Mouse (Mus musculus): ENCODE data around the gene Col23a1. TPM values are rescaled to one million over a fixed set of nuclear protein-coding genes. Genes with fewer than 3 reads are reported as not detected.

Gene Col23a1
- polyA plus RNA-seq, 1 experiment from 2014 or later: 21.6 TPM

DNA sequence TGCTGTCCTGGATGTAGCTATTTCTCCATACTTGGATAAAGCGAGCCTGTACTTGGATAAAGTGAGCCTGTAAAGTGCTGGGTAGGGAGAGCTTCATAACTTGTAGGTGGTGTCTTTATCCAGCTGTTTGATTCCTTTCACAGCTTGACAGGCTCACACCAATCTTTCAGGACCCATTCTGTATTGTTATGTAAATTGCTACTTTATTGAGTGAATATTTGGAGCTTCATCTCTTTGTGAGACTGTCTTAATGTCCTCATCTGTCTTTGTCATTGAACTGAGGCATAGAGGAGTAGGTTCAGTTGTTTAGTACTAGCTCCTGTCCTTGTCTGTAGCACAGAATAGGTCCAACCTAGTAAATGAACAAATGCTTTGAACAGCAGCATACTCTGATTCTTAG, 15.3 kb upstream of the Col23a1 start:
- H3K36me3 ChIP-seq (ENCODE audit: control insufficient read depth, insufficient read depth, low read length): peaks cover 61% of the 10 kb centered on the region
- H3K27ac ChIP-seq (ENCODE audit: low read length): no peak overlapping the region
- H3K9me3 ChIP-seq (ENCODE audit: control insufficient read depth, low read depth, low read length): no peaks in the 10 kb centered on the region
- 87% methylated on average over 1 of the region's 1 CpGs for WGBS
- H3K4me2 ChIP-seq (replicated peaks; ENCODE audit: low read depth, low read length): no peak overlapping the region
- H3K27me3 ChIP-seq (ENCODE audit: control insufficient read depth, insufficient read depth, low read length): no peaks in the 10 kb centered on the region
- no peak overlapping the region for H3K9ac ChIP-seq (replicated peaks; ENCODE audit: low read depth, low read length)
- no peak for ATAC-seq (ENCODE audit: insufficient number of reproducible peaks, insufficient read depth, low FRiP score, low read depth)
- H3K4me1 ChIP-seq (ENCODE audit: control insufficient read depth, insufficient read depth, low read length): no peaks in the 10 kb centered on the region
- no peak overlapping the region for H3K4me3 ChIP-seq (ENCODE audit: low read depth, low read length)

DNA sequence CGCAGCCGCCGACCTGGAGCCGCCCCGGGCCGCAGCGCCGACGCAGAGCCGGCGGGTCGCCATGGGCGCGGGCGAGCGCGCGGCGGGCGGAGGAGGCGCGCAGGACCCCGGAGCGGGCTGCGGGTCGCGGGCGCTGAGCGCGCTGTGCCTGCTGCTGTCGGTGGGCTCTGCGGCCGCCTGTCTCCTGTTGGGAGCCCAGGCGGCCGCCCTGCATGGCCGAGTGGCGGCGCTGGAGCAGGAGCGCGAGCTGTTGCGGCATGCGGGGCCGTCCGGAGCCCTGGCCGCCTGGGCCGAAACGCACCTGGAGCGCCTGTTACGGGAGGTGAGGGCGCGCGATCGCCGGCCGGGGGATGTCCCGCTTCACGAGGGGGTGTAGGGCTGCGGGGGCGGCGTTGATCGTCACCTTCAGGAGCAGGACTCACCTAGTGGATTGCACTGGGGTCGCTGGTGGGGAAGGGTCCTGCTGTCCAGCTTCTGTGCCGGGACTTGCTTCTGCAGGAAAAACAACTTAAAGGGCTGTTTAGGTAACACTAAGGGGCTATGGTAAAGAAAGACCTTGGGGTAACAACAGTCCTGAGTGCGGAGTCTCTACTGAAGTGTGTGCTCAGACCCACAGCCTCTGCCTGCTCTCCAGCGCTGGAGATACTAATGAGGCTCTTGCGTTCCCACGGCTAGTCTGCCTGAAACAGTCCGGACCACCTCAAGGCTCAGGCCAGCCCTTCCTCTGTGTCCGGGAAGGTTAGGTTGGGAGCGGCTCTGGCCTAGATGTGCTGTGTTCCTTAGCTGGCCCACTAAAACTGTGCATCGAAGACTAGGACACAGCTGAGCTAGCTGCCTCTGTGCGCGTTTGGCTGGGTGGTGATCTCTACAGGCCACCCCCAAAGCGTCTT, 591 bp downstream of the Col23a1 start:
- peaks cover 9% of the 10 kb centered on the region; the same call in 1 of the 2 replicates for H3K4me1 ChIP-seq (ENCODE audit: control insufficient read depth, insufficient read depth, low read length)
- H3K27me3 ChIP-seq (ENCODE audit: control insufficient read depth, insufficient read depth, low read length): no peaks in the 10 kb centered on the region
- ATAC-seq (ENCODE audit: insufficient number of reproducible peaks, insufficient read depth, low FRiP score, low read depth): peak; percentile 59
- peak overlapping the region; percentile 72 for H3K4me2 ChIP-seq (replicated peaks; ENCODE audit: low read depth, low read length)
- H3K4me3 ChIP-seq (ENCODE audit: low read depth, low read length): peak overlapping the region; percentile 61
- peak overlapping the region; percentile 75 for H3K27ac ChIP-seq (ENCODE audit: low read length)
- H3K9ac ChIP-seq (replicated peaks; ENCODE audit: low read depth, low read length): peak overlapping the region; percentile 68
- no peaks in the 10 kb centered on the region for H3K9me3 ChIP-seq (ENCODE audit: control insufficient read depth, low read depth, low read length)
- no peaks in the 10 kb centered on the region for H3K36me3 ChIP-seq (ENCODE audit: control insufficient read depth, insufficient read depth, low read length)
- 1% methylated on average over 70 of the region's 74 CpGs for WGBS

DNA sequence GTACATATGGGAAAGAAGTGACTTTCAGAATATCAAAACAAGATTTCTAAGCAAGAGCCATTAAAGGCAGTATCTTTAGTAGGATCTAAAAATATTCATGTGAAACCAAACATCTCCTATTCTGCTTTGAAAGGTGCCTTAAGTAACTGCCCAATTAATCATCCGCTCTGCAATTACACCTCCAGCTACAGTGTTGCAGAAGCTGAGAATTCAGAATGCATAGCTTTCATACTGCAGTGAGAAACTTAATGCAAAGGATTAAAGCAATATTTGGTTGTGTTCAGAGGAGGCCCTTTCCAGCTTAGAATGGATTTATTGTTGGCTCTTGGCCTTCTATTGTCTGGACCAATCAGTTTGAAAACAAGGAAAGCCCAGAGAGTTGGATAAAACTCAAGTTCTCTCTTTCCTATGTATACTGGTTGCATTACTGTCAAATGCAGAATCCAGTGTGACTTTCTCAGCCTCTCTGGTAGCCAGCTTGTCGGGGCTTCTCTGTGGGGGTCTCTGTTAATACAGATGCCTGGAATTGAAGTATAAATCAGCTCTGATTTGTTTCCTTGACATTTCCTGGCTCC, 4.3 kb downstream of the Col23a1 start:
- Histone ChIP-seq H3K36me3 (ENCODE audit: control insufficient read depth, insufficient read depth, low read length) (no peaks in the 10 kb centered on the region), H3K4me1 (ENCODE audit: control insufficient read depth, insufficient read depth, low read length) (peaks cover 8% of the 10 kb centered on the region; the same call in 1 of the 2 replicates), H3K27me3 (ENCODE audit: control insufficient read depth, insufficient read depth, low read length) (no peaks in the 10 kb centered on the region), H3K9ac (replicated peaks; ENCODE audit: low read depth, low read length) (no peak overlapping the region), H3K4me2 (replicated peaks; ENCODE audit: low read depth, low read length) (no peak overlapping the region), H3K27ac (ENCODE audit: low read length) (no peak overlapping the region), H3K9me3 (ENCODE audit: control insufficient read depth, low read depth, low read length) (0 out of 2 replicates have a peak, but pooled peaks cover 2% of the 10 kb centered on the region), H3K4me3 (ENCODE audit: low read depth, low read length) (no peak overlapping the region)
- WGBS: 58% methylated on average over 2 of the region's 2 CpGs
- no peak for ATAC-seq (ENCODE audit: insufficient number of reproducible peaks, insufficient read depth, low FRiP score, low read depth)

- no peak for ATAC-seq (ENCODE audit: insufficient number of reproducible peaks, insufficient read depth, low FRiP score, low read depth)
- 88% methylated on average over 3 of the region's 3 CpGs for WGBS
- Histone ChIP-seq H3K27ac (ENCODE audit: low read length) (no peak overlapping the region), H3K4me3 (ENCODE audit: low read depth, low read length) (no peak overlapping the region), H3K4me1 (ENCODE audit: control insufficient read depth, insufficient read depth, low read length) (peaks cover 5% of the 10 kb centered on the region; the same call in 1 of the 2 replicates), H3K4me2 (replicated peaks; ENCODE audit: low read depth, low read length) (no peak overlapping the region), H3K27me3 (ENCODE audit: control insufficient read depth, insufficient read depth, low read length) (no peaks in the 10 kb centered on the region), H3K9me3 (ENCODE audit: control insufficient read depth, low read depth, low read length) (0 out of 2 replicates have a peak, but pooled peaks cover 2% of the 10 kb centered on the region), H3K36me3 (ENCODE audit: control insufficient read depth, insufficient read depth, low read length) (no peaks in the 10 kb centered on the region), H3K9ac (replicated peaks; ENCODE audit: low read depth, low read length) (no peak overlapping the region)
Observed at GRCm38 (mm10) chr11:51295742-51296141, 6.0 kb downstream of the Col23a1 start.

DNA sequence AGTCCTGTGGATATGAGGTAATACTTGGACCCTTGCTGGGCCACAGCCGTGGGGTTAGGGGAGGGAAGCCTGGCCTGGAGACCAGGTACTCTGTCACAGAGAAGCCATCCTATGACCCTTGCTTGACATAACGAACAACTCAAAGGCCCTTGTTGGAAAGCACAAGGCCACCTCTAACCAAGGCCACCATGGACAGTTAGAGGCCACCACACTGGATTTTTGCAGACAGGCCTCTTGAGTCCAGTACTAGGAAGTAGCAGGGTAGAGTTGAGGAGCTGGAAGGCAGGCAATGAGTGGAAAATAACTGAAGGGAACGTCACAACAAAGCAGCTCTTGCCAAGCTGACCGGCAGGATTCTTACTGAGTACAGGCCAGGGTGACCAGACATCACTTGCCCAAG, 9.0 kb downstream of the Col23a1 start:
- H3K4me2 ChIP-seq (replicated peaks; ENCODE audit: low read depth, low read length): no peak overlapping the region
- no peak overlapping the region for H3K27ac ChIP-seq (ENCODE audit: low read length)
- H3K9me3 ChIP-seq (ENCODE audit: control insufficient read depth, low read depth, low read length): 0 out of 2 replicates have a peak, but pooled peaks cover 2% of the 10 kb centered on the region
- H3K9ac ChIP-seq (replicated peaks; ENCODE audit: low read depth, low read length): no peak overlapping the region
- no peak overlapping the region for H3K4me3 ChIP-seq (ENCODE audit: low read depth, low read length)
- H3K36me3 ChIP-seq (ENCODE audit: control insufficient read depth, insufficient read depth, low read length): no peaks in the 10 kb centered on the region
- ATAC-seq (ENCODE audit: insufficient number of reproducible peaks, insufficient read depth, low FRiP score, low read depth): no peak
- WGBS: 89% methylated on average over 4 of the region's 4 CpGs
- H3K4me1 ChIP-seq (ENCODE audit: control insufficient read depth, insufficient read depth, low read length): peaks cover 5% of the 10 kb centered on the region; the same call in 1 of the 2 replicates
- no peaks in the 10 kb centered on the region for H3K27me3 ChIP-seq (ENCODE audit: control insufficient read depth, insufficient read depth, low read length)

DNA sequence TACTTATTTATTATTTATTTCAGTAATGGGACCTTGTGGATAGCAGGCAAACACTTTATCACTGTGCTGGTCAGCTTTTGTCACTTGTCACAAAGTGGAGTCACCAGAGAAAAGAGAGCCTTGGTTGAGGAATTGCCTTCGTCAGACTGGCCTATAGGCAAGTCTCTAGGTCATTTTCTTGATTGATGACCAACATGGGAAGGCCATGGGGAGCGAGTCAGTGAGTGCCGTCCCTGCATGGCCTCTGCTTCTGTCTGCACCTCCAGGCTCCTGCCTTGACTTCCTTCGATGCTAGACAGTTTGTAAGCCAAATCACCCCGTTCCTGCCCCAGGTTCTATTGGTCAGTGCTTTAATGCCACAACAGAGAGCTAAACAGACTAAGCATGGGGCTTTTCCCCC, 12.7 kb downstream of the Col23a1 start:
- WGBS: 73% methylated on average over 5 of the region's 5 CpGs
- Histone ChIP-seq H3K9me3 (ENCODE audit: control insufficient read depth, low read depth, low read length) (no peaks in the 10 kb centered on the region), H3K27me3 (ENCODE audit: control insufficient read depth, insufficient read depth, low read length) (no peaks in the 10 kb centered on the region), H3K27ac (ENCODE audit: low read length) (no peak overlapping the region), H3K4me1 (ENCODE audit: control insufficient read depth, insufficient read depth, low read length) (no peaks in the 10 kb centered on the region), H3K36me3 (ENCODE audit: control insufficient read depth, insufficient read depth, low read length) (no peaks in the 10 kb centered on the region), H3K4me3 (ENCODE audit: low read depth, low read length) (no peak overlapping the region), H3K9ac (replicated peaks; ENCODE audit: low read depth, low read length) (no peak overlapping the region), H3K4me2 (replicated peaks; ENCODE audit: low read depth, low read length) (no peak overlapping the region)
- ATAC-seq (ENCODE audit: insufficient number of reproducible peaks, insufficient read depth, low FRiP score, low read depth): no peak

- Histone ChIP-seq H3K36me3 (ENCODE audit: control insufficient read depth, insufficient read depth, low read length) (no peaks in the 10 kb centered on the region), H3K27me3 (ENCODE audit: control insufficient read depth, insufficient read depth, low read length) (no peaks in the 10 kb centered on the region), H3K9me3 (ENCODE audit: control insufficient read depth, low read depth, low read length) (no peaks in the 10 kb centered on the region), H3K27ac (ENCODE audit: low read length) (no peak overlapping the region), H3K4me1 (ENCODE audit: control insufficient read depth, insufficient read depth, low read length) (no peaks in the 10 kb centered on the region), H3K4me3 (ENCODE audit: low read depth, low read length) (no peak overlapping the region), H3K4me2 (replicated peaks; ENCODE audit: low read depth, low read length) (no peak overlapping the region), H3K9ac (replicated peaks; ENCODE audit: low read depth, low read length) (no peak overlapping the region)
- ATAC-seq (ENCODE audit: insufficient number of reproducible peaks, insufficient read depth, low FRiP score, low read depth): no peak
- 50% methylated on average over 12 of the region's 12 CpGs for WGBS
Observed at GRCm38 (mm10) chr11:51303981-51304553, 14.3 kb downstream of the Col23a1 start.

DNA sequence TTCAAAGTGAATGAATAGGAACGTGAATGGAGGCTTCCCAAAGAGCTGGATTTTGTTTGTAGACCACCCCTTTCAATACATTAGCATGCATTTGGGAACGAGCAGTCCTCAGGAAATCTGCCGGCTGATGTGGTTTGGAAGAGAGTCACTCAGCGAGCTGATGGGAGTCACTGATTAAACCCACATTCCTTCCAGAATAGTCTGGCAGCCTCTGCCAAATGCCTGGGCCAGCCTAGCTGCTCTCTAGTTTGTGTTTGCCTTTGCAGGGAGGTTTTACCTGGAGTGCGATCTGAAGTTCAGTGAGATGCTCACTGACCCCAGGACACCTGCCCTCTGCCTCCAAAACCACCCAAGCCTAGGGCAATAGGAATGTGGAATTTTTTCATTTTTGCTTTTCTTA, 18.6 kb downstream of the Col23a1 start:
- H3K27me3 ChIP-seq (ENCODE audit: control insufficient read depth, insufficient read depth, low read length): no peaks in the 10 kb centered on the region
- H3K4me1 ChIP-seq (ENCODE audit: control insufficient read depth, insufficient read depth, low read length): no peaks in the 10 kb centered on the region
- H3K27ac ChIP-seq (ENCODE audit: low read length): no peak overlapping the region
- WGBS: 51% methylated on average over 5 of the region's 5 CpGs
- ATAC-seq (ENCODE audit: insufficient number of reproducible peaks, insufficient read depth, low FRiP score, low read depth): no peak
- H3K9me3 ChIP-seq (ENCODE audit: control insufficient read depth, low read depth, low read length): no peaks in the 10 kb centered on the region
- no peak overlapping the region for H3K4me2 ChIP-seq (replicated peaks; ENCODE audit: low read depth, low read length)
- H3K9ac ChIP-seq (replicated peaks; ENCODE audit: low read depth, low read length): no peak overlapping the region
- no peaks in the 10 kb centered on the region for H3K36me3 ChIP-seq (ENCODE audit: control insufficient read depth, insufficient read depth, low read length)
- no peak overlapping the region for H3K4me3 ChIP-seq (ENCODE audit: low read depth, low read length)

All from stomach, embryonic 14.5 days (tissue).